Mouse (Mus musculus): ENCODE results near the gene Cgas. TPM values are rescaled to one million over a fixed set of nuclear protein-coding genes. Genes with fewer than 3 reads are reported as not detected.

Cgas gene
- polyA plus RNA-seq, 1 experiment from 2014 or later = 0.72 TPM

- no peak for DNase-seq (ENCODE audit: low spot score)
- WGBS = 27% methylated on average over 9 of the region's 9 CpGs
Observed at GRCm38 (mm10) chr9:78447606-78447972, 4.6 kb upstream of the Cgas start.

DNA sequence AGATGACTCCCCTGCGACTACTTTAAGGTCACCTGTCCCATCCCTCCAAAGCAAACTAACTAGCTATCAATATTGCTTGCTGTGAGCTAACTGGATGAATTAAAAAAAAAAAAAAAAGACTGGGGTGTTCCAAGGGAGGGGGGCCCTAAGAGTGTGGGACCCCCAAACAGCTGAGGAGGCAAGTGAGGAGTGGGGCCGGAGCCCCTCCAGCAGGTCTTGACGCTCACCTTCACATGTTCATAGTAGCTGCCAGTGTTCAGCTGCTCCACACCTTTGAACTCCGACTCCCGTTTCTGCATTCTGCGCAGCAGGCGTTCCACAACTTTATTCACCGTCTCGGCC is 829 bp downstream of the Cgas start:
- peaks cover 79% of the 10 kb centered on the region for H3K27me3 ChIP-seq (ENCODE audit: insufficient read depth, poor library complexity, severe bottlenecking)
- peaks cover 7% of the 10 kb centered on the region for H3K4me1 ChIP-seq
- WGBS = 2% methylated on average over 9 of the region's 9 CpGs

More at GRCm38 (mm10) chr9:78447606-78447972, 4.6 kb upstream of the Cgas start:
- H3K9me3 ChIP-seq = no peaks in the 10 kb centered on the region
- H3K36me3 ChIP-seq = peaks cover 21% of the 10 kb centered on the region
- H3K4me1 ChIP-seq = peaks cover 12% of the 10 kb centered on the region
- peak overlapping the region; percentile 100 for H3K4me3 ChIP-seq
- H3K27ac ChIP-seq = peak overlapping the region; percentile 98
- H3K27me3 ChIP-seq (ENCODE audit: insufficient read depth, poor library complexity, severe bottlenecking) = peaks cover 43% of the 10 kb centered on the region

GRCm38 (mm10) chr9:78439426-78439825 is 3.6 kb downstream of the Cgas start:
- Histone ChIP-seq H3K9me3 (no peaks in the 10 kb centered on the region), H3K27me3 (ENCODE audit: insufficient read depth, poor library complexity, severe bottlenecking) (peaks cover 60% of the 10 kb centered on the region), H3K4me3 (no peak overlapping the region), H3K27ac (no peak overlapping the region), H3K36me3 (no peaks in the 10 kb centered on the region), H3K4me1 (peaks cover 7% of the 10 kb centered on the region)
- no peak for DNase-seq (ENCODE audit: low spot score)
- 66% methylated on average over 5 of the region's 5 CpGs for WGBS

More for the DNA sequence above, 829 bp downstream of the Cgas start:
- Histone ChIP-seq H3K27ac (no peak overlapping the region; the same call in 1 of the 2 replicates), H3K4me3 (peak overlapping the region; percentile 61), H3K36me3 (no peaks in the 10 kb centered on the region), H3K9me3 (no peaks in the 10 kb centered on the region)
- no peak for DNase-seq (ENCODE audit: low spot score)

DNA sequence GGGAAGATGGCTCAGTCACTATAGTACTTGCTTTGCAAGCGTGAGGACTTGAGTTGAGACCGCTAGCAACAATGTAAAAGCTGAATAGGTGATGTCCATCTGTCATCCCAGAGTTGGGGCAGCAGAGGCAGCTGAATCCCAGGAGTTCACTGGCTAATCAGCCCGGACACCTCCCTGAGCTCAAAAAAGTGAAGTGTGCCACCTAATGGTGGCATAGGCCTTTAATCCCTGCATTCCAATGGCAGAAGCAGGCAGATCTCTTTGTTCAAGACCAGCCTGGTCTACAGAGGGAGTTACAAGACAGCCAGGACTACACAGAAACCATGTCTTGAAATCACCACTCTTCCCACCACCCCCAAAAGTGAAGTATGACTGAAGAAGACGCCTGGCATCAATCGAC is 10.6 kb downstream of the Cgas start:
- Histone ChIP-seq H3K27ac (no peak overlapping the region), H3K4me1 (peaks cover 10% of the 10 kb centered on the region), H3K36me3 (no peaks in the 10 kb centered on the region), H3K27me3 (ENCODE audit: insufficient read depth, poor library complexity, severe bottlenecking) (peaks cover 20% of the 10 kb centered on the region; the same call in 1 of the 2 replicates), H3K4me3 (no peak overlapping the region), H3K9me3 (no peaks in the 10 kb centered on the region)
- 90% methylated on average over 5 of the region's 5 CpGs for WGBS
- DNase-seq (ENCODE audit: low spot score) = no peak

GRCm38 (mm10) chr9:78430486-78430885 is 12.6 kb downstream of the Cgas start:
- no peak overlapping the region for H3K4me3 ChIP-seq

DNA sequence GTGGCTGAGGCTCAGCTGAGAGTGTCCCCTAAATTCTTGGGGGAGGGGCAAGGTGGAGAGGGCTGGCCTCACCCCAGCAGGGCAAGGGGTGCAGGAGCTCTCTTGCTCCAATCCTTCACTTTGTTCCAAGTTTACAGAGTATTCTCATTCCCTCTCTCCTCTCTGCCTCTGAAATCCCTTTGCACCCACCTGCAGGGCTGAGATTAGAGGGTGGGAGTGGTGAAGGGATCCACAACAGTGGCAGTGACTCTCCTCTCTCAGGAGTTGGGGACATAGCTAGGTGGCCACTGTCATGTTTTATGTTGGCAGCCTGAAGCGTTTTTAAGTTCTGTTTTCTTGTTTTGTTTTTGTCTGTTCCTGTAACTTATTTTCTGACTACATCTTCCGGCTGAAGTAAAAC is 13.5 kb downstream of the Cgas start:
- WGBS = 60% methylated on average over 2 of the region's 2 CpGs

More at GRCm38 (mm10) chr9:78430486-78430885, 12.6 kb downstream of the Cgas start:
- H3K27ac ChIP-seq = no peak overlapping the region
- peaks cover 12% of the 10 kb centered on the region for H3K4me1 ChIP-seq
- DNase-seq (ENCODE audit: low spot score) = no peak
- peaks cover 14% of the 10 kb centered on the region; the same call in 1 of the 2 replicates for H3K27me3 ChIP-seq (ENCODE audit: insufficient read depth, poor library complexity, severe bottlenecking)
- H3K9me3 ChIP-seq = no peaks in the 10 kb centered on the region
- no peaks in the 10 kb centered on the region for H3K36me3 ChIP-seq
- WGBS = 73% methylated on average over 6 of the region's 6 CpGs

GRCm38 (mm10) chr9:78428870-78429432 is 14.1 kb downstream of the Cgas start:
- Histone ChIP-seq H3K27ac (no peak overlapping the region), H3K4me3 (no peak overlapping the region), H3K36me3 (no peaks in the 10 kb centered on the region), H3K4me1 (peaks cover 12% of the 10 kb centered on the region), H3K27me3 (ENCODE audit: insufficient read depth, poor library complexity, severe bottlenecking) (peaks cover 14% of the 10 kb centered on the region; the same call in 1 of the 2 replicates), H3K9me3 (no peaks in the 10 kb centered on the region)
- 74% methylated on average over 4 of the region's 4 CpGs for WGBS
- no peak for DNase-seq (ENCODE audit: low spot score)

More for the DNA sequence above, 13.5 kb downstream of the Cgas start:
- DNase-seq (ENCODE audit: low spot score) = no peak
- Histone ChIP-seq H3K27ac (no peak overlapping the region), H3K27me3 (ENCODE audit: insufficient read depth, poor library complexity, severe bottlenecking) (peaks cover 14% of the 10 kb centered on the region; the same call in 1 of the 2 replicates), H3K4me3 (no peak overlapping the region), H3K9me3 (no peaks in the 10 kb centered on the region), H3K36me3 (no peaks in the 10 kb centered on the region), H3K4me1 (peaks cover 12% of the 10 kb centered on the region)

GRCm38 (mm10) chr9:78428185-78428584 is 14.9 kb downstream of the Cgas start:
- no peak for DNase-seq (ENCODE audit: low spot score)
- Histone ChIP-seq H3K36me3 (no peaks in the 10 kb centered on the region), H3K27me3 (ENCODE audit: insufficient read depth, poor library complexity, severe bottlenecking) (peaks cover 14% of the 10 kb centered on the region; the same call in 1 of the 2 replicates), H3K27ac (no peak overlapping the region), H3K4me1 (peaks cover 12% of the 10 kb centered on the region), H3K9me3 (no peaks in the 10 kb centered on the region), H3K4me3 (no peak overlapping the region; the same call in 1 of the 2 replicates)
- WGBS = 47% methylated on average over 6 of the region's 6 CpGs

- Histone ChIP-seq H3K4me3 (peak overlapping the region; percentile 61), H3K27me3 (ENCODE audit: insufficient read depth, poor library complexity, severe bottlenecking) (peaks cover 14% of the 10 kb centered on the region; the same call in 1 of the 2 replicates), H3K9me3 (no peaks in the 10 kb centered on the region), H3K36me3 (no peaks in the 10 kb centered on the region), H3K27ac (peak overlapping the region; percentile 64; the same call in 1 of the 2 replicates), H3K4me1 (peaks cover 12% of the 10 kb centered on the region)
- peak; percentile 78 for DNase-seq (ENCODE audit: low spot score)
- WGBS = 10% methylated on average over 26 of the region's 27 CpGs
Observed at GRCm38 (mm10) chr9:78427362-78427781, 15.7 kb downstream of the Cgas start.

DNA sequence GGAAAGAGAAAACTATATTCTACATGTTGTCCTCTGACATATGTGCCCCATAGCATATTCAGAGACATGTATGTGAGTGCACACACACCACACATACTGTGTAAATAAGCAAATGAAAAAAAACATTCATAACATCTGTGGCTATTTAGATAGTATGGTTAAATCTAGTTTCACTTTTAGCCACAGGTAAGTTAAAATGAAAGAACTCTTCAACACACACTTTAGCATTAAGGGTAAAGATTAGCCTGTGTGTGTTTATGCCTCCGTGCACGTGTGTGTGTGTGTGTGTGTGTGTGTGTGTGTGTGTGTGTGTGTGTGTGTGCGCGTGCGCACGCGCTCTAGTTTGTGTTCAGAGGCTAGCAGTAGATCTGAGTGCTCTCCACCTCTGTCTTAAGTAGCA is 41.4 kb downstream of the Cgas start:
- Histone ChIP-seq H3K36me3 (no peaks in the 10 kb centered on the region), H3K9me3 (no peaks in the 10 kb centered on the region), H3K27me3 (ENCODE audit: insufficient read depth, poor library complexity, severe bottlenecking) (peaks cover 17% of the 10 kb centered on the region), H3K4me1 (no peaks in the 10 kb centered on the region), H3K27ac (no peak overlapping the region), H3K4me3 (no peak overlapping the region)
- 86% methylated on average over 7 of the region's 7 CpGs for WGBS
- no peak for DNase-seq (ENCODE audit: low spot score)

DNA sequence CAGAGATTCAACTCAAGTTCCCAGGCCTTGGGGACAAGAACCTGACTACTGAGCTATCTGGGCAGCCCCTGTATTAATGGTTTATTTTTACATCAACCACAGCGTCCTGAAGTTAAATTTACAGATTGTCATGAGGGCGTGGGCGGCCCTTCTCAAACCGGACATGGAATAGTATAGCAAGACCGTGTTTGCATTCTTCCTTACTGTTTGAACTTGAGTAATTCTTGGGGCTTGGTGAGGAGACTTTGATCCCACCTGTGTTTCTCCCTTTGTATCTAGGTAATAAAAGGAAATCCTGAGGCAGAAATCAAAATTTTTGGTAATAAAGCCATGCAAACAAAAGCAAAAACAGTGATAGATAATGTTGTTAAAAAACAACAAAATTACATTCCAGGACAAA is 42.5 kb downstream of the Cgas start:
- Histone ChIP-seq H3K4me3 (no peak overlapping the region), H3K27me3 (ENCODE audit: insufficient read depth, poor library complexity, severe bottlenecking) (peaks cover 27% of the 10 kb centered on the region), H3K4me1 (peaks cover 7% of the 10 kb centered on the region), H3K9me3 (no peaks in the 10 kb centered on the region), H3K27ac (no peak overlapping the region), H3K36me3 (no peaks in the 10 kb centered on the region)
- WGBS = 76% methylated on average over 5 of the region's 5 CpGs
- no peak for DNase-seq (ENCODE audit: low spot score)

DNA sequence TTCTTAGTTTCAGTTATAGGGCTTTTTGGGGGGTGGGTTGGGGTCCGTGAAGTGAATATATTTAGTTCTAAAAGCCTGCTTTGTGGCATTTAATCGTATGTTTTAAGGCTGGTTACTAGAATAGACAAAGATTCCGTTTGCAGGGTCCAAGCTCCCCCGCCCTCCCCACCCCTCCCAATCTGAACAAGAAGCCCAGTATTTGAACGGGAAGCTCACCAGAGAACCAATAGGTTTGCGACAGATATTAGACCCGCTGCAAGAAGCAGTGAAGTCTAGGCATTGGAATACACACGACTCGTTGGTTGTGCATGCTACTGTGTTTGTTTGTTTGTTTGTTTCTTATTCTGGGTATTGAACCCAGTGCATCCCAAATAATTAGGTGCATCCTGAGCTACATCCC is 46.5 kb downstream of the Cgas start:
- Histone ChIP-seq H3K27ac (no peak overlapping the region), H3K4me3 (peak overlapping the region; percentile 59; the same call in 1 of the 2 replicates)
- WGBS = 48% methylated on average over 9 of the region's 9 CpGs

GRCm38 (mm10) chr9:78395630-78396351 is 47.2 kb downstream of the Cgas start, which contains the start of gene Ddx43:
Ddx43 (plus strand) TSS chr9:78395777.
- Histone ChIP-seq H3K27ac (peak within 1 kb of the TSS; percentile 76), H3K4me3 (peak within 1 kb of the TSS; percentile 59), H3K36me3 (no peaks in the 10 kb centered on the region), H3K4me1 (peaks cover 7% of the 10 kb centered on the region), H3K9me3 (no peaks in the 10 kb centered on the region), H3K27me3 (ENCODE audit: insufficient read depth, poor library complexity, severe bottlenecking) (peaks cover 63% of the 10 kb centered on the region)
- DNase-seq (ENCODE audit: low spot score) = peak; percentile 82
- 3% methylated on average over 92 of the region's 93 CpGs for whole genome bisulfite sequencing

More for the DNA sequence above, 46.5 kb downstream of the Cgas start:
- H3K4me1 ChIP-seq = peaks cover 7% of the 10 kb centered on the region
- H3K27me3 ChIP-seq (ENCODE audit: insufficient read depth, poor library complexity, severe bottlenecking) = peaks cover 63% of the 10 kb centered on the region
- H3K36me3 ChIP-seq = no peaks in the 10 kb centered on the region
- no peaks in the 10 kb centered on the region for H3K9me3 ChIP-seq
- no peak for DNase-seq (ENCODE audit: low spot score)

All from heart, embryonic 10.5 days (tissue).